In the genomic region with DNA sequence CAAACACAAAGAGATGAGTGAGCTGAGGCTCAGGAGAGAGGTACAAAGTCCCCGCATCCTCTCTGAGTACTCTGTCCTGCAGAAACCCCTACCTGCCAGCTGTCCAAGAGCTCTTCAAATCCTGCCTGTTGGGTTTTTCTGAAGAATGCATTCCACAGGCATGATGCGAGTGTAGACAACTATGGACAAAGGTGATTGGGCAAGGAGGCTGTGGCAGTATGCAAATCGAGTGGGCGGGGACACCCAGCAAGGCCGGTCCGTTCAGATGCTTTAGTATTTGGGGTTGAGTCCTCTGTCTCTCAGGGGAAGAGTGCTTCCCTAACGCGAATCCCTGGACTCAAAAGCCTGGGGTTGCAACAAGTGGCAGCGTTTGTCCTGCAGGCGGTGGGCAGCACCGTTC, we compare ENCODE assay signal across 8 mouse cellular contexts. TPM values are rescaled to one million over a fixed set of nuclear protein-coding genes. Genes with fewer than 3 reads are reported as not detected.
DNase-seq lines count a peak whose midpoint lies in the region; ATAC-seq and TF ChIP-seq lines count a peak whose summit lies in the region.

No protein-coding gene starts in this region.

- no peak overlapping the region for H3K4me3 ChIP-seq in midbrain, embryonic 11.5 days (ENCODE audit: low read depth, low read length)
- H3K4me3 ChIP-seq in midbrain, postnatal 0 days (ENCODE audit: low read depth, low read length) = no peak overlapping the region
- no peak overlapping the region for H3K4me3 ChIP-seq in embryonic facial prominence, embryonic 11.5 days (ENCODE audit: low read depth, low read length)
- peak overlapping the region; percentile 32 for H3K4me3 ChIP-seq in limb, embryonic 10.5 days
- H3K4me3 ChIP-seq in stomach, embryonic 15.5 days (replicated peaks) = no peak overlapping the region

- no peak overlapping the region for H3K4me2 ChIP-seq in midbrain, embryonic 11.5 days
- H3K4me2 ChIP-seq in midbrain, postnatal 0 days (ENCODE audit: low read depth, low read length, poor library complexity, severe bottlenecking) = no peak overlapping the region
- peak overlapping the region; percentile 20; the same call in 1 of the 2 replicates for H3K4me2 ChIP-seq in embryonic facial prominence, embryonic 11.5 days (ENCODE audit: low read depth, low read length)
- peak overlapping the region; percentile 9; the same call in 1 of the 2 replicates for H3K4me2 ChIP-seq in stomach, embryonic 15.5 days

- H3K9ac ChIP-seq in midbrain, embryonic 11.5 days (ENCODE audit: low read length) = no peak overlapping the region
- H3K9ac ChIP-seq in midbrain, postnatal 0 days (replicated peaks; ENCODE audit: low read length, poor library complexity, severe bottlenecking) = no peak overlapping the region
- no peak overlapping the region; the same call in 1 of the 2 replicates for H3K9ac ChIP-seq in embryonic facial prominence, embryonic 11.5 days (replicated peaks; ENCODE audit: low read length)
- no peak overlapping the region for H3K9ac ChIP-seq in stomach, embryonic 15.5 days

- DNase-seq in midbrain, embryonic 11.5 days (ENCODE audit: low spot score, missing footprints) = peak; percentile 86
- DNase-seq in midbrain, postnatal 0 days (ENCODE audit: low spot score) = no peak
- peak; percentile 62 for DNase-seq in embryonic facial prominence, embryonic 11.5 days (ENCODE audit: low spot score)
- no peak for DNase-seq in limb, embryonic 10.5 days (ENCODE audit: low spot score)
- no peak for DNase-seq in left cerebral cortex, postnatal 14 days (ENCODE audit: low spot score in 2 of 2)
- DNase-seq in testis, postnatal 14 days (ENCODE audit: low spot score) = no peak
- DNase-seq in right cerebral cortex, adult 18-20 months = no peak

- H3K36me3 ChIP-seq in midbrain, embryonic 11.5 days (ENCODE audit: control insufficient read depth, insufficient read depth, low read length) = no peaks in the 10 kb centered on the region
- no peaks in the 10 kb centered on the region for H3K36me3 ChIP-seq in midbrain, postnatal 0 days (ENCODE audit: insufficient read depth, low read length)
- no peaks in the 10 kb centered on the region for H3K36me3 ChIP-seq in embryonic facial prominence, embryonic 11.5 days (replicated peaks; ENCODE audit: control insufficient read depth, insufficient read depth, low read depth, low read length)
- H3K36me3 ChIP-seq in limb, embryonic 10.5 days = no peaks in the 10 kb centered on the region
- H3K36me3 ChIP-seq in stomach, embryonic 15.5 days = no peaks in the 10 kb centered on the region

- intact Hi-C loops in left cerebral cortex, postnatal 14 days (cut with DNase I) = no loop called here

- H3K9me3 ChIP-seq in midbrain, embryonic 11.5 days (ENCODE audit: control insufficient read depth, low read length) = no peaks in the 10 kb centered on the region
- no peaks in the 10 kb centered on the region for H3K9me3 ChIP-seq in midbrain, postnatal 0 days (ENCODE audit: low read length)
- H3K9me3 ChIP-seq in embryonic facial prominence, embryonic 11.5 days (replicated peaks; ENCODE audit: control insufficient read depth, low read length) = no peaks in the 10 kb centered on the region
- H3K9me3 ChIP-seq in limb, embryonic 10.5 days (replicated peaks) = no peaks in the 10 kb centered on the region
- no peaks in the 10 kb centered on the region for H3K9me3 ChIP-seq in stomach, embryonic 15.5 days

- ATAC-seq in midbrain, embryonic 11.5 days (ENCODE audit: low FRiP score) = no peak
- no peak for ATAC-seq in midbrain, postnatal 0 days (ENCODE audit: low FRiP score)
- ATAC-seq in embryonic facial prominence, embryonic 11.5 days (replicated peaks; ENCODE audit: insufficient number of reproducible peaks, low FRiP score, low TSS enrichment, low read depth) = no peak
- ATAC-seq in stomach, embryonic 15.5 days (ENCODE audit: insufficient read depth, low FRiP score, low read depth) = no peak

- H3K27ac ChIP-seq in midbrain, embryonic 11.5 days (ENCODE audit: low read depth, low read length) = no peak overlapping the region
- no peak overlapping the region for H3K27ac ChIP-seq in midbrain, postnatal 0 days (ENCODE audit: low read depth, low read length)
- no peak overlapping the region for H3K27ac ChIP-seq in embryonic facial prominence, embryonic 11.5 days (replicated peaks; ENCODE audit: low read depth, low read length)
- no peak overlapping the region for H3K27ac ChIP-seq in limb, embryonic 10.5 days
- no peak overlapping the region for H3K27ac ChIP-seq in stomach, embryonic 15.5 days

- WGBS in midbrain, embryonic 11.5 days = 9% methylated on average over 11 of the region's 11 CpGs
- WGBS in midbrain, postnatal 0 days = 13% methylated on average over 11 of the region's 11 CpGs
- 12% methylated on average over 11 of the region's 11 CpGs for WGBS in embryonic facial prominence, embryonic 11.5 days
- WGBS in limb, embryonic 10.5 days = 11% methylated on average over 11 of the region's 11 CpGs
- WGBS in stomach, embryonic 15.5 days = 10% methylated on average over 11 of the region's 11 CpGs

- peaks cover 28% of the 10 kb centered on the region for H3K27me3 ChIP-seq in midbrain, embryonic 11.5 days (ENCODE audit: control insufficient read depth, insufficient read depth, low read length)
- peaks cover 8% of the 10 kb centered on the region; the same call in 1 of the 2 replicates for H3K27me3 ChIP-seq in midbrain, postnatal 0 days (ENCODE audit: insufficient read depth, low read length)
- H3K27me3 ChIP-seq in embryonic facial prominence, embryonic 11.5 days (ENCODE audit: control insufficient read depth, insufficient read depth, low read length) = no peaks in the 10 kb centered on the region
- peaks cover 22% of the 10 kb centered on the region; the same call in 1 of the 2 replicates for H3K27me3 ChIP-seq in limb, embryonic 10.5 days (ENCODE audit: low read depth, poor library complexity, severe bottlenecking)
- H3K27me3 ChIP-seq in stomach, embryonic 15.5 days (replicated peaks) = no peaks in the 10 kb centered on the region

- H3K4me1 ChIP-seq in midbrain, embryonic 11.5 days (ENCODE audit: control insufficient read depth, insufficient read depth, low read length) = peaks cover 4% of the 10 kb centered on the region; the same call in 1 of the 2 replicates
- no peaks in the 10 kb centered on the region for H3K4me1 ChIP-seq in midbrain, postnatal 0 days (ENCODE audit: insufficient read depth, low read length)
- H3K4me1 ChIP-seq in embryonic facial prominence, embryonic 11.5 days (ENCODE audit: control insufficient read depth, insufficient read depth, low read length) = no peaks in the 10 kb centered on the region; the same call in 1 of the 2 replicates
- H3K4me1 ChIP-seq in limb, embryonic 10.5 days = peaks cover 16% of the 10 kb centered on the region
- 0 out of 2 replicates have a peak, but pooled peaks cover 4% of the 10 kb centered on the region for H3K4me1 ChIP-seq in stomach, embryonic 15.5 days

- TF ChIP-seq CTCF in midbrain, postnatal 0 days (IDR thresholded peaks at IDR 0.05) = no peak

RNA-seq across cellular contexts. Expression of gene Sept8, which starts 18.5 kb away (rescaled TPM):
- polyA plus RNA-seq in midbrain, embryonic 11.5 days (2014; fragmentation: Nextera tagmentation; extraction: Ambion mirVana) = 11.6 and 14.9 TPM in 2 replicates
- total RNA-seq in midbrain, postnatal 0 days (2014; rRNA removed) = 44.8 and 54.6 TPM in 2 replicates
- 18.7 and 19.7 TPM in 2 replicates for polyA plus RNA-seq in midbrain, postnatal 0 days (2015; fragmentation: Nextera tagmentation; extraction: Ambion mirVana)
- polyA plus RNA-seq in embryonic facial prominence, embryonic 11.5 days (2014; fragmentation: Nextera tagmentation; extraction: Ambion mirVana) = 17.3 and 20.6 TPM in 2 replicates
- polyA plus RNA-seq in limb, embryonic 10.5 days (2016; fragmentation: Nextera tagmentation; extraction: Ambion mirVana) = 18.6 and 22.8 TPM in 2 replicates
- 25.3 and 25.4 TPM in 2 replicates for polyA plus RNA-seq in stomach, embryonic 15.5 days (2015; fragmentation: Nextera tagmentation; extraction: Ambion mirVana)
- total RNA-seq in left cerebral cortex, postnatal 14 days (2021) = 100 to 1,000 TPM; 253 to 267 TPM

RNA-seq across cellular contexts. Expression of gene Sowaha, which starts 20.5 kb away (rescaled TPM):
- 0.05 and 0.15 TPM in 2 replicates for polyA plus RNA-seq in midbrain, embryonic 11.5 days (2014; fragmentation: Nextera tagmentation; extraction: Ambion mirVana)
- total RNA-seq in midbrain, postnatal 0 days (2014; rRNA removed) = 6.6 and 7.3 TPM in 2 replicates
- 3.5 and 4.0 TPM in 2 replicates for polyA plus RNA-seq in midbrain, postnatal 0 days (2015; fragmentation: Nextera tagmentation; extraction: Ambion mirVana)
- 1.5 and 2.3 TPM in 2 replicates for polyA plus RNA-seq in embryonic facial prominence, embryonic 11.5 days (2014; fragmentation: Nextera tagmentation; extraction: Ambion mirVana)
- polyA plus RNA-seq in limb, embryonic 10.5 days (2016; fragmentation: Nextera tagmentation; extraction: Ambion mirVana) = 0.13 and 0.51 TPM in 2 replicates
- polyA plus RNA-seq in stomach, embryonic 15.5 days (2015; fragmentation: Nextera tagmentation; extraction: Ambion mirVana) = 0.85 and 2.0 TPM in 2 replicates
- 10 to 100 TPM; 71.5 to 74.7 TPM for total RNA-seq in left cerebral cortex, postnatal 14 days (2021)

RNA-seq across cellular contexts. Expression of gene Gm9945, which starts 20.6 kb away (rescaled TPM):
- 0.15 TPM in 1 of 2 replicates, not detected in the other for polyA plus RNA-seq in midbrain, embryonic 11.5 days (2014; fragmentation: Nextera tagmentation; extraction: Ambion mirVana)
- total RNA-seq in midbrain, postnatal 0 days (2014; rRNA removed) = not detected in 2 replicates
- 0.33 and 0.43 TPM in 2 replicates for polyA plus RNA-seq in midbrain, postnatal 0 days (2015; fragmentation: Nextera tagmentation; extraction: Ambion mirVana)
- not detected in 2 replicates for polyA plus RNA-seq in embryonic facial prominence, embryonic 11.5 days (2014; fragmentation: Nextera tagmentation; extraction: Ambion mirVana)
- polyA plus RNA-seq in limb, embryonic 10.5 days (2016; fragmentation: Nextera tagmentation; extraction: Ambion mirVana) = not detected in 2 replicates
- polyA plus RNA-seq in stomach, embryonic 15.5 days (2015; fragmentation: Nextera tagmentation; extraction: Ambion mirVana) = not detected in 2 replicates
- total RNA-seq in left cerebral cortex, postnatal 14 days (2021) = 1 to 10 TPM; 2.2 to 3.6 TPM

RNA-seq across cellular contexts. Expression of gene Gm9837, which starts 30.3 kb away (rescaled TPM):
- polyA plus RNA-seq in midbrain, embryonic 11.5 days (2014; fragmentation: Nextera tagmentation; extraction: Ambion mirVana) = not detected in 2 replicates
- total RNA-seq in midbrain, postnatal 0 days (2014; rRNA removed) = not detected in 2 replicates
- not detected in 2 replicates for polyA plus RNA-seq in midbrain, postnatal 0 days (2015; fragmentation: Nextera tagmentation; extraction: Ambion mirVana)
- polyA plus RNA-seq in embryonic facial prominence, embryonic 11.5 days (2014; fragmentation: Nextera tagmentation; extraction: Ambion mirVana) = not detected in 2 replicates
- not detected in 2 replicates for polyA plus RNA-seq in limb, embryonic 10.5 days (2016; fragmentation: Nextera tagmentation; extraction: Ambion mirVana)
- polyA plus RNA-seq in stomach, embryonic 15.5 days (2015; fragmentation: Nextera tagmentation; extraction: Ambion mirVana) = not detected in 2 replicates
- under 1 TPM in 1 of 2 experiments, not detected in 1; 0.51 TPM for total RNA-seq in left cerebral cortex, postnatal 14 days (2021)

RNA-seq across cellular contexts. Expression of gene Shroom1, which starts 43.6 kb away (rescaled TPM):
- 1.6 and 1.9 TPM in 2 replicates for polyA plus RNA-seq in midbrain, embryonic 11.5 days (2014; fragmentation: Nextera tagmentation; extraction: Ambion mirVana)
- 5.4 and 10.9 TPM in 2 replicates for total RNA-seq in midbrain, postnatal 0 days (2014; rRNA removed)
- 3.4 and 4.1 TPM in 2 replicates for polyA plus RNA-seq in midbrain, postnatal 0 days (2015; fragmentation: Nextera tagmentation; extraction: Ambion mirVana)
- 2.3 and 3.3 TPM in 2 replicates for polyA plus RNA-seq in embryonic facial prominence, embryonic 11.5 days (2014; fragmentation: Nextera tagmentation; extraction: Ambion mirVana)
- polyA plus RNA-seq in limb, embryonic 10.5 days (2016; fragmentation: Nextera tagmentation; extraction: Ambion mirVana) = 1.8 and 3.9 TPM in 2 replicates
- 1.3 and 1.6 TPM in 2 replicates for polyA plus RNA-seq in stomach, embryonic 15.5 days (2015; fragmentation: Nextera tagmentation; extraction: Ambion mirVana)
- total RNA-seq in left cerebral cortex, postnatal 14 days (2021) = 1 to 10 TPM; 3.8 to 4.6 TPM

Comparison
In these comparisons a context has a peak if more than half of its experiments do, and no peak if none do; other contexts are left out.
1. DNase-seq: peak in midbrain, embryonic 11.5 days (single experiment) and embryonic facial prominence, embryonic 11.5 days (single experiment); none in midbrain, postnatal 0 days (single experiment), limb, embryonic 10.5 days (single experiment), left cerebral cortex, postnatal 14 days (0 of 2), testis, postnatal 14 days (single experiment) and right cerebral cortex, adult 18-20 months (single experiment).
2. H3K4me2 ChIP-seq: peak in embryonic facial prominence, embryonic 11.5 days (single experiment) and stomach, embryonic 15.5 days (single experiment); none in midbrain, embryonic 11.5 days (single experiment) and midbrain, postnatal 0 days (single experiment).